Mouse (Mus musculus) MEL (cell line): ENCODE data around the gene Tcf25. TPM values are rescaled to one million over a fixed set of nuclear protein-coding genes. Genes with fewer than 3 reads are reported as not detected.

ENCODE experiments used
- DNase-seq: peaks from one replicate; pipeline ENCODE4 v3.0.0; 2011; ENCODE audit warnings: low read depth, low spot score
- H3K27ac ChIP-seq: 2 replicates; pipeline ENCODE4 v1.5.1; 2012; ENCODE audit warnings: low read depth, mild to moderate bottlenecking, control low read depth, low read length, moderate library complexity; ENCODE audit not compliant: control insufficient read depth
- H3K27me3 ChIP-seq, 2 experiments: fragments of 150-350 bp in 1 of 2; sonication (generic) in 1 of 2; 2 replicates each; pipeline ENCODE4 v1.6.1; 2012; ENCODE audit warnings: low read length in 2 of 2, mild to moderate bottlenecking in 2 of 2, improper control_type of control experiment in 1 of 2, moderate library complexity in 1 of 2; ENCODE audit not compliant: insufficient read depth in 2 of 2, control insufficient read depth in 1 of 2
- H3K36me3 ChIP-seq, 2 experiments: 2 replicates each; pipeline ENCODE4 v1.6.1; 2012 to 2014; ENCODE audit warnings: low read length in 2 of 2, improper control_type of control experiment in 1 of 2, inconsistent platforms in 1 of 2, mild to moderate bottlenecking in 1 of 2; ENCODE audit not compliant: insufficient read depth in 2 of 2, control insufficient read depth in 1 of 2
- H3K4me1 ChIP-seq, 2 experiments: fragments of 150-350 bp in 1 of 2; sonication (generic) in 1 of 2; 2 replicates each; pipeline ENCODE4 v1.6.1; 2012; ENCODE audit warnings: low read length in 2 of 2, improper control_type of control experiment in 1 of 2, mild to moderate bottlenecking in 1 of 2; ENCODE audit not compliant: insufficient read depth in 2 of 2, control insufficient read depth in 1 of 2
- H3K4me3 ChIP-seq, 2 experiments: fragments of 150-350 bp in 1 of 2; sonication (generic) in 1 of 2; 2 replicates each; pipeline ENCODE4 v1.5.1; 2012; ENCODE audit warnings: low read depth in 2 of 2, low read length in 2 of 2, mild to moderate bottlenecking in 2 of 2, moderate library complexity in 2 of 2, control low read depth in 1 of 2, improper control_type of control experiment in 1 of 2; ENCODE audit not compliant: control insufficient read depth in 1 of 2, insufficient read depth in 1 of 2
- H3K79me2 ChIP-seq: 2 replicates; pipeline ENCODE4 v1.6.1; 2012; ENCODE audit warnings: mild to moderate bottlenecking, low read length, moderate library complexity; ENCODE audit not compliant: control insufficient read depth, poor library complexity, insufficient read depth
- H3K9ac ChIP-seq: 2 replicates; pipeline ENCODE4 v1.6.1; 2012; ENCODE audit warnings: low read depth, mild to moderate bottlenecking, control low read depth, low read length, moderate library complexity; ENCODE audit not compliant: control insufficient read depth, poor library complexity, severe bottlenecking
- H3K9me3 ChIP-seq: fragments of 150-350 bp; sonication (generic); replicated peaks from 2 replicates; pipeline ENCODE4 v1.6.1; 2012; ENCODE audit warnings: mild to moderate bottlenecking, low read length, improper control_type of control experiment, moderate library complexity; ENCODE audit not compliant: insufficient read depth
- BHLHE40 ChIP-seq: IDR thresholded peaks from 2 replicates; pipeline ENCODE4 v1.6.1; 2012; ENCODE audit warnings: low read depth, mild to moderate bottlenecking, inconsistent platforms, low read length, improper control_type of control experiment, borderline replicate concordance
- CHD1 ChIP-seq: IDR thresholded peaks from 2 replicates; pipeline ENCODE4 v1.6.1; 2012; ENCODE audit warnings: low read depth, mild to moderate bottlenecking, inconsistent platforms, low read length, improper control_type of control experiment
- CTCF ChIP-seq, 3 experiments: IDR thresholded peaks in 2 of 3; conservative IDR thresholded peaks in 1 of 3; 2 replicates each; pipeline ENCODE4 v1.5.1; 2011 to 2012; ENCODE audit warnings: low read length in 3 of 3, low read depth in 2 of 3, mild to moderate bottlenecking in 2 of 3, improper control_type of control experiment in 1 of 3, inconsistent platforms in 1 of 3, mixed read lengths in 1 of 3, moderate library complexity in 1 of 3; ENCODE audit not compliant: control insufficient read depth in 1 of 3, insufficient read depth in 1 of 3, poor library complexity in 1 of 3, severe bottlenecking in 1 of 3
- GABPA ChIP-seq: IDR thresholded peaks from 2 replicates; pipeline ENCODE4 v1.6.1; 2012; ENCODE audit warnings: low read depth, mild to moderate bottlenecking, inconsistent platforms, low read length, improper control_type of control experiment, moderate library complexity
- MAZ ChIP-seq: IDR thresholded peaks from 2 replicates; pipeline ENCODE4 v1.6.1; 2012; ENCODE audit warnings: low read depth, mild to moderate bottlenecking, inconsistent platforms, low read length, improper control_type of control experiment
- MXI1 ChIP-seq: IDR thresholded peaks from 2 replicates; pipeline ENCODE4 v1.6.1; 2011; ENCODE audit warnings: mild to moderate bottlenecking, low read depth, low read length, improper control_type of control experiment
- MYB ChIP-seq: IDR thresholded peaks from 2 replicates; pipeline ENCODE4 v1.6.1; 2011; ENCODE audit warnings: mild to moderate bottlenecking, low read depth, low read length, improper control_type of control experiment
- MYC ChIP-seq: IDR thresholded peaks from 2 replicates; pipeline ENCODE4 v1.6.1; 2011; ENCODE audit warnings: low read depth, mild to moderate bottlenecking, low read length, improper control_type of control experiment, moderate library complexity
- NELFE ChIP-seq: IDR thresholded peaks from 2 replicates; pipeline ENCODE4 v1.6.1; 2011; ENCODE audit warnings: low read depth, low read length, improper control_type of control experiment
- NRF1 ChIP-seq: IDR thresholded peaks from 2 replicates; pipeline ENCODE4 v1.6.1; 2014; ENCODE audit warnings: low read depth, mild to moderate bottlenecking, inconsistent platforms, low read length, improper control_type of control experiment, moderate library complexity; ENCODE audit not compliant: poor library complexity, insufficient read depth, severe bottlenecking
- POLR2A ChIP-seq, 2 experiments: IDR thresholded peaks; 2 replicates each; pipeline ENCODE4 v1.6.1; 2011 to 2012; ENCODE audit warnings: low read length in 2 of 2, mild to moderate bottlenecking in 2 of 2, control low read depth in 1 of 2, improper control_type of control experiment in 1 of 2, low read depth in 1 of 2, moderate library complexity in 1 of 2; ENCODE audit not compliant: control insufficient read depth in 1 of 2, insufficient read depth in 1 of 2, poor library complexity in 1 of 2
- POLR2AphosphoS2 ChIP-seq: IDR thresholded peaks from 2 replicates; pipeline ENCODE4 v1.6.1; 2011; ENCODE audit warnings: low read length, improper control_type of control experiment
- POLR2AphosphoS5 ChIP-seq: IDR thresholded peaks from 2 replicates; pipeline ENCODE4 v1.6.1; 2012; ENCODE audit warnings: low read depth, borderline replicate concordance, mild to moderate bottlenecking, inconsistent platforms, low read length, moderate library complexity, mixed read lengths
- RAD21 ChIP-seq: IDR thresholded peaks from 2 replicates; pipeline ENCODE4 v1.6.1; 2011; ENCODE audit warnings: mild to moderate bottlenecking, low read depth, low read length, improper control_type of control experiment
- RCOR1 ChIP-seq: IDR thresholded peaks from 2 replicates; pipeline ENCODE4 v1.6.1; 2012; ENCODE audit warnings: low read depth, mild to moderate bottlenecking, inconsistent platforms, low read length, improper control_type of control experiment
- SIN3A ChIP-seq: IDR thresholded peaks from 2 replicates; pipeline ENCODE4 v1.6.1; 2012; ENCODE audit warnings: low read length, improper control_type of control experiment, inconsistent platforms
- TBP ChIP-seq: IDR thresholded peaks from 2 replicates; pipeline ENCODE4 v1.8.0; 2011; ENCODE audit warnings: low read depth, low read length, improper control_type of control experiment
- USF2 ChIP-seq, 2 experiments: IDR thresholded peaks; 2 replicates each; pipeline ENCODE4 v1.6.1; 2011 to 2012; ENCODE audit warnings: improper control_type of control experiment in 2 of 2, low read length in 2 of 2, borderline replicate concordance in 1 of 2, inconsistent platforms in 1 of 2, low read depth in 1 of 2, mild to moderate bottlenecking in 1 of 2; ENCODE audit not compliant: insufficient read depth in 1 of 2
- ZMIZ1 ChIP-seq: IDR thresholded peaks from 2 replicates; pipeline ENCODE4 v1.6.1; 2012; ENCODE audit warnings: low read depth, mild to moderate bottlenecking, inconsistent platforms, low read length, improper control_type of control experiment, moderate library complexity
- ZNF384 ChIP-seq: IDR thresholded peaks from 2 replicates; pipeline ENCODE4 v1.6.1; 2012; ENCODE audit warnings: low read depth, mild to moderate bottlenecking, inconsistent platforms, low read length, improper control_type of control experiment
- polyA plus RNA-seq, 2 experiments: library from polyadenylated mRNA; stranded (reverse) in 1 of 2; unstranded in 1 of 2; fragments of >175 nt in 1 of 2; fragments of >200 nt in 1 of 2; gene quantifications; 2 replicates each; pipeline versions ENCODE4 v1.2.1 to v1.2.4; 2012; ENCODE audit warnings: low replicate concordance in 2 of 2, low read depth in 1 of 2; ENCODE audit not compliant: insufficient read length in 2 of 2, insufficient read depth in 1 of 2, missing spikeins in 1 of 2
- total RNA-seq: library from RNA; depleted of rRNA; stranded (reverse); fragments of 300-350 nt; gene quantifications from 2 replicates; pipeline ENCODE4 v1.2.3, GENCODE M21; 2012

The Tcf25 gene
- total and polyA plus RNA-seq, 3 experiments = 107 to 327 TPM; not detected in 1

GRCm38 (mm10) chr8:123345856-123346255 is 27.7 kb upstream of the Tcf25 start:
- Histone ChIP-seq H3K27ac (no peak overlapping the region), H3K4me3 (no peak overlapping the region), H3K9ac (no peak overlapping the region), H3K36me3 (no peaks in the 10 kb centered on the region; a peak in 1 of 4 replicates), H3K79me2 (no peaks in the 10 kb centered on the region), H3K9me3 (no peaks in the 10 kb centered on the region), H3K27me3 (no peaks in the 10 kb centered on the region), H3K4me1 (no peaks in the 10 kb centered on the region)
- no peak for DNase-seq
- TF ChIP-seq MYC (no peak), CTCF (IDR thresholded peaks at IDR 0.05 in 2 of 3, conservative IDR thresholded peaks at IDR 0.05 in 1 of 3; ENCODE audit: control insufficient read depth in 1 of 3, insufficient read depth in 1 of 3, low read depth in 2 of 3, low read length in 3 of 3, poor library complexity in 1 of 3, severe bottlenecking in 1 of 3) (no peak), BHLHE40 (no peak), ZNF384 (no peak), GABPA (no peak), ZMIZ1 (no peak)

GRCm38 (mm10) chr8:123347293-123347692 is 26.3 kb upstream of the Tcf25 start:
- H3K9ac ChIP-seq = no peak overlapping the region
- H3K27ac ChIP-seq = no peak overlapping the region
- DNase-seq = no peak
- H3K79me2 ChIP-seq = no peaks in the 10 kb centered on the region
- H3K4me3 ChIP-seq = no peak overlapping the region
- TF ChIP-seq NELFE (no peak), MAZ (no peak), POLR2AphosphoS2 (no peak), MXI1 (no peak), MYB (no peak), RAD21 (no peak), TBP (no peak), ZNF384 (no peak), POLR2A (IDR thresholded peaks at IDR 0.05; ENCODE audit: control insufficient read depth in 1 of 2, insufficient read depth in 1 of 2, low read depth in 1 of 2, low read length in 2 of 2, poor library complexity in 1 of 2) (no peak), NRF1 (no peak), MYC (no peak), SIN3A (no peak), POLR2AphosphoS5 (no peak), USF2 (IDR thresholded peaks at IDR 0.05; ENCODE audit: borderline replicate concordance in 1 of 2, insufficient read depth in 1 of 2, low read depth in 1 of 2, low read length in 2 of 2) (no peak), RCOR1 (no peak), CHD1 (no peak)
- H3K27me3 ChIP-seq = no peaks in the 10 kb centered on the region
- no peaks in the 10 kb centered on the region; a peak in 1 of 4 replicates for H3K36me3 ChIP-seq
- H3K4me1 ChIP-seq = no peaks in the 10 kb centered on the region
- H3K9me3 ChIP-seq = no peaks in the 10 kb centered on the region
